Mouse (Mus musculus): ENCODE results near the gene Pcsk1n. TPM values are rescaled to one million over a fixed set of nuclear protein-coding genes. Genes with fewer than 3 reads are reported as not detected.
A peak's percentile ranks its signal among the peaks of the same experiment; 100 is the strongest.

Gene Pcsk1n
- polyA plus RNA-seq, 2 experiments = not detected

DNA sequence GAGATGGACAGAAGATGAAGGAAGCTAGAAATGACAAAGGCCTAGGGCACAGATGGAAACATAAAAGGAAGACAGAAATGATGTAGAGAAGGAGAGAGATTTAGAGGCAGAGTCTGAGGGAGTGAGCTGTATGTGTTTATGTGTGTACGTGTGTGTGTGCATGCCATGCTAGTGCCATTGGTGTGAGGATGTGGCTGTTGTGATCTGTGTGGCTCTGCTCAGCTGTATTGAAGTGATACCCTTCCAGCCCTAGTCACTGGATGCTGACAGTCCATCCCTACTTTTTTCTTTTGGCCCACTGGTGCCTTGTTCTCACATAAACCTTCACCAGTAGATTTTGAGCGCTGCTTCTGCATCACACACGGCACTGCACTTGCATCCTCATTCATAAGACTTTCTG lies 49.3 kb downstream of the Pcsk1n start:
- Histone ChIP-seq H3K4me1 (replicated peaks; ENCODE audit: control insufficient read depth in 2 of 2, insufficient read depth in 2 of 2, low read length in 1 of 2) (peaks cover 30 to 40% of the 10 kb centered on the region in 2 experiments), H3K4me3 (ENCODE audit: insufficient read depth in 1 of 2, low read depth in 2 of 2, low read length in 2 of 2) (peak overlapping the region; percentile 50 to 65), H3K4me2 (ENCODE audit: low read depth) (peak overlapping the region; percentile 85), H3K27ac (peak overlapping the region; percentile 91), H3K9me3 (ENCODE audit: control insufficient read depth, low read length) (no peaks in the 10 kb centered on the region), H3K9ac (replicated peaks) (peak overlapping the region; percentile 69), H3K36me3 (replicated peaks; ENCODE audit: control insufficient read depth, insufficient read depth, low read depth) (no peaks in the 10 kb centered on the region; the same call in 1 of the 2 replicates), H3K27me3 (ENCODE audit: control insufficient read depth, insufficient read depth, low read length) (no peaks in the 10 kb centered on the region)
- ATAC-seq (ENCODE audit: insufficient read depth) = no peak
- no peak for DNase-seq (ENCODE audit: low read depth in 3 of 3, low spot score in 3 of 3)
- 63% methylated on average over 3 of the region's 3 CpGs for WGBS (ENCODE audit: insufficient replicate concordance)
- TF ChIP-seq EP300 (IDR thresholded peaks at IDR 0.05; ENCODE audit: low read depth) = no peak
- TF ChIP-seq CTCF (IDR thresholded peaks at IDR 0.05; ENCODE audit: low read depth) = no peak

DNA sequence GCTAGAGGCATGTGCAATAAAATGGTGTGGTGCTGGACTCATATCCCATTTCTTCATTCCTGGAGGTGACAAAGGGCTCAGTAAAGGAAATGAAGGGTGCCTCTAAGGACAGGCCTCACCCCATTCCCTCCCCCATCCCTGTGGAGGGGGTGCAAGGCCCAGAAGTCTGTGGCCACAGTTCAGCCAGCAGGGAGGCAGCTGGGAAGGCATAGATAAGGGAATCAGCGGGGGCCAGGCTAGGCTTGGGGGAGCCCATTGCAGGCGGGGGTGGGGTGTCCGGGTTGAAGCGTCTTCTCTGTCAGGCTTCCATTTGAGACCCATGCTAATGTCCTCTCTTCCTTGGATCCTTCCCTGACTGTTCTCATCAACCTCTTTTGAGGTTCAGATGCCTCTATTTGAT lies 51.7 kb downstream of the Pcsk1n start:
- H3K36me3 ChIP-seq (replicated peaks; ENCODE audit: control insufficient read depth, insufficient read depth, low read depth) = no peaks in the 10 kb centered on the region
- H3K9ac ChIP-seq (replicated peaks) = peak overlapping the region; percentile 53
- peak overlapping the region; percentile 33 to 42; a peak in 3 of 4 replicates for H3K4me3 ChIP-seq (ENCODE audit: insufficient read depth in 1 of 2, low read depth in 2 of 2, low read length in 2 of 2)
- H3K27ac ChIP-seq = peak overlapping the region; percentile 93
- H3K27me3 ChIP-seq (ENCODE audit: control insufficient read depth, insufficient read depth, low read length) = no peaks in the 10 kb centered on the region
- ATAC-seq (ENCODE audit: insufficient read depth) (peak; percentile 84), DNase-seq (ENCODE audit: low read depth in 3 of 3, low spot score in 3 of 3) (peak; percentile 78 to 80 (median 80))
- H3K4me1 ChIP-seq (replicated peaks; ENCODE audit: control insufficient read depth in 2 of 2, insufficient read depth in 2 of 2, low read length in 1 of 2) = peaks cover 28 to 39% of the 10 kb centered on the region in 2 experiments
- 12% methylated on average over 4 of the region's 4 CpGs for WGBS (ENCODE audit: insufficient replicate concordance)
- TF ChIP-seq CTCF (IDR thresholded peaks at IDR 0.05; ENCODE audit: low read depth) = peak; percentile 21; the same call in 1 of the 2 replicates
- TF ChIP-seq EP300 (IDR thresholded peaks at IDR 0.05; ENCODE audit: low read depth) = peak; percentile 93
- H3K4me2 ChIP-seq (ENCODE audit: low read depth) = peak overlapping the region; percentile 85
- H3K9me3 ChIP-seq (ENCODE audit: control insufficient read depth, low read length) = no peaks in the 10 kb centered on the region

Other genes starting within 250 kb of the Pcsk1n start
- 27.3 and 43.1 TPM in 2 replicates for gene Plp2, start 248.4 kb upstream of the Pcsk1n start, polyA plus RNA-seq (2012; rRNA removed)
- 29.0 and 31.0 TPM in 2 replicates for gene Plp2, start 248.4 kb upstream of the Pcsk1n start, polyA plus RNA-seq (2014; fragmentation: Nextera tagmentation; extraction: Ambion mirVana)
- 0.02 and 0.04 TPM in 2 replicates for gene Magix, start 238.6 kb upstream of the Pcsk1n start, polyA plus RNA-seq (2012; rRNA removed)
- 0.20 TPM in 1 of 2 replicates, not detected in the other for gene Magix, start 238.6 kb upstream of the Pcsk1n start, polyA plus RNA-seq (2014; fragmentation: Nextera tagmentation; extraction: Ambion mirVana)
- 4.4 and 7.0 TPM in 2 replicates for gene Gpkow, start 222.7 kb upstream of the Pcsk1n start, polyA plus RNA-seq (2012; rRNA removed)
- gene Gpkow, start 222.7 kb upstream of the Pcsk1n start, polyA plus RNA-seq (2014; fragmentation: Nextera tagmentation; extraction: Ambion mirVana) = 12.6 and 14.6 TPM in 2 replicates
- gene Wdr45, start 205.5 kb upstream of the Pcsk1n start, polyA plus RNA-seq (2012; rRNA removed) = 11.8 and 12.1 TPM in 2 replicates
- gene Wdr45, start 205.5 kb upstream of the Pcsk1n start, polyA plus RNA-seq (2014; fragmentation: Nextera tagmentation; extraction: Ambion mirVana) = 7.5 and 10.0 TPM in 2 replicates
- gene Gm45208, start 197.6 kb upstream of the Pcsk1n start, polyA plus RNA-seq (2012; rRNA removed) = 0.09 and 0.18 TPM in 2 replicates
- not detected in 2 replicates for gene Gm45208, start 197.6 kb upstream of the Pcsk1n start, polyA plus RNA-seq (2014; fragmentation: Nextera tagmentation; extraction: Ambion mirVana)
- 4.3 and 5.7 TPM in 2 replicates for gene Praf2, start 191.4 kb upstream of the Pcsk1n start, polyA plus RNA-seq (2012; rRNA removed)
- 4.0 and 6.6 TPM in 2 replicates for gene Praf2, start 191.4 kb upstream of the Pcsk1n start, polyA plus RNA-seq (2014; fragmentation: Nextera tagmentation; extraction: Ambion mirVana)
- gene Ccdc120, start 168.9 kb upstream of the Pcsk1n start, polyA plus RNA-seq (2012; rRNA removed) = 1.4 and 2.0 TPM in 2 replicates
- 1.5 and 2.3 TPM in 2 replicates for gene Ccdc120, start 168.9 kb upstream of the Pcsk1n start, polyA plus RNA-seq (2014; fragmentation: Nextera tagmentation; extraction: Ambion mirVana)
- 4.6 and 4.7 TPM in 2 replicates for gene Tfe3, start 157.3 kb upstream of the Pcsk1n start, polyA plus RNA-seq (2012; rRNA removed)
- gene Tfe3, start 157.3 kb upstream of the Pcsk1n start, polyA plus RNA-seq (2014; fragmentation: Nextera tagmentation; extraction: Ambion mirVana) = 5.7 and 7.3 TPM in 2 replicates
- 23.3 and 31.3 TPM in 2 replicates for gene Gripap1, start 130.1 kb upstream of the Pcsk1n start, polyA plus RNA-seq (2012; rRNA removed)
- 17.7 and 19.7 TPM in 2 replicates for gene Gripap1, start 130.1 kb upstream of the Pcsk1n start, polyA plus RNA-seq (2014; fragmentation: Nextera tagmentation; extraction: Ambion mirVana)
- 0.37 and 0.43 TPM in 2 replicates for gene Kcnd1, start 97.5 kb upstream of the Pcsk1n start, polyA plus RNA-seq (2012; rRNA removed)
- gene Kcnd1, start 97.5 kb upstream of the Pcsk1n start, polyA plus RNA-seq (2014; fragmentation: Nextera tagmentation; extraction: Ambion mirVana) = 0.19 TPM in 2 replicates
- 30.0 and 30.4 TPM in 2 replicates for gene Otud5, start 78.5 kb upstream of the Pcsk1n start, polyA plus RNA-seq (2012; rRNA removed)
- 26.9 and 28.8 TPM in 2 replicates for gene Otud5, start 78.5 kb upstream of the Pcsk1n start, polyA plus RNA-seq (2014; fragmentation: Nextera tagmentation; extraction: Ambion mirVana)
- 2.8 and 2.9 TPM in 2 replicates for gene Pim2, start 41.6 kb upstream of the Pcsk1n start, polyA plus RNA-seq (2012; rRNA removed)
- 2.3 and 2.4 TPM in 2 replicates for gene Pim2, start 41.6 kb upstream of the Pcsk1n start, polyA plus RNA-seq (2014; fragmentation: Nextera tagmentation; extraction: Ambion mirVana)
- 13.1 and 13.6 TPM in 2 replicates for gene Slc35a2, start 35.8 kb upstream of the Pcsk1n start, polyA plus RNA-seq (2012; rRNA removed)
- gene Slc35a2, start 35.8 kb upstream of the Pcsk1n start, polyA plus RNA-seq (2014; fragmentation: Nextera tagmentation; extraction: Ambion mirVana) = 6.6 and 6.7 TPM in 2 replicates
- gene Pqbp1, start 20.6 kb upstream of the Pcsk1n start, polyA plus RNA-seq (2012; rRNA removed) = 27.3 and 41.4 TPM in 2 replicates
- gene Pqbp1, start 20.6 kb upstream of the Pcsk1n start, polyA plus RNA-seq (2014; fragmentation: Nextera tagmentation; extraction: Ambion mirVana) = 28.4 and 28.5 TPM in 2 replicates
- 18.2 and 18.6 TPM in 2 replicates for gene Timm17b, start 20.5 kb upstream of the Pcsk1n start, polyA plus RNA-seq (2012; rRNA removed)
- gene Timm17b, start 20.5 kb upstream of the Pcsk1n start, polyA plus RNA-seq (2014; fragmentation: Nextera tagmentation; extraction: Ambion mirVana) = 105 and 109 TPM in 2 replicates
- not detected in 2 replicates for gene Gm10491, start 12.0 kb upstream of the Pcsk1n start, polyA plus RNA-seq (2012; rRNA removed)
- not detected in 2 replicates for gene Gm10491, start 12.0 kb upstream of the Pcsk1n start, polyA plus RNA-seq (2014; fragmentation: Nextera tagmentation; extraction: Ambion mirVana)
- not detected in 2 replicates for gene Gm10490, start 10.3 kb upstream of the Pcsk1n start, polyA plus RNA-seq (2012; rRNA removed)
- not detected in 2 replicates for gene Gm10490, start 10.3 kb upstream of the Pcsk1n start, polyA plus RNA-seq (2014; fragmentation: Nextera tagmentation; extraction: Ambion mirVana)
- gene Eras, start 8.8 kb downstream of the Pcsk1n start, polyA plus RNA-seq (2012; rRNA removed) = 0.05 TPM in 1 of 2 replicates, not detected in the other
- not detected in 2 replicates for gene Eras, start 8.8 kb downstream of the Pcsk1n start, polyA plus RNA-seq (2014; fragmentation: Nextera tagmentation; extraction: Ambion mirVana)
- gene Hdac6, start 28.1 kb downstream of the Pcsk1n start, polyA plus RNA-seq (2012; rRNA removed) = 10.8 and 11.9 TPM in 2 replicates
- gene Hdac6, start 28.1 kb downstream of the Pcsk1n start, polyA plus RNA-seq (2014; fragmentation: Nextera tagmentation; extraction: Ambion mirVana) = 7.9 and 8.8 TPM in 2 replicates
- 112 and 113 TPM in 2 replicates for gene Gata1, start 58.2 kb downstream of the Pcsk1n start, polyA plus RNA-seq (2012; rRNA removed)
- 105 and 126 TPM in 2 replicates for gene Gata1, start 58.2 kb downstream of the Pcsk1n start, polyA plus RNA-seq (2014; fragmentation: Nextera tagmentation; extraction: Ambion mirVana)
- gene Glod5, start 98.7 kb downstream of the Pcsk1n start, polyA plus RNA-seq (2012; rRNA removed) = not detected in 2 replicates
- not detected in 2 replicates for gene Glod5, start 98.7 kb downstream of the Pcsk1n start, polyA plus RNA-seq (2014; fragmentation: Nextera tagmentation; extraction: Ambion mirVana)
- 24.6 and 31.3 TPM in 2 replicates for gene Suv39h1, start 154.9 kb downstream of the Pcsk1n start, polyA plus RNA-seq (2012; rRNA removed)
- 28.4 and 34.8 TPM in 2 replicates for gene Suv39h1, start 154.9 kb downstream of the Pcsk1n start, polyA plus RNA-seq (2014; fragmentation: Nextera tagmentation; extraction: Ambion mirVana)
- gene Was, start 170.7 kb downstream of the Pcsk1n start, polyA plus RNA-seq (2012; rRNA removed) = 8.2 and 10.0 TPM in 2 replicates
- gene Was, start 170.7 kb downstream of the Pcsk1n start, polyA plus RNA-seq (2014; fragmentation: Nextera tagmentation; extraction: Ambion mirVana) = 2.7 and 3.5 TPM in 2 replicates
- 14.3 and 14.5 TPM in 2 replicates for gene Wdr13, start 213.1 kb downstream of the Pcsk1n start, polyA plus RNA-seq (2012; rRNA removed)
- gene Wdr13, start 213.1 kb downstream of the Pcsk1n start, polyA plus RNA-seq (2014; fragmentation: Nextera tagmentation; extraction: Ambion mirVana) = 3.7 and 4.4 TPM in 2 replicates
- 135 and 224 TPM in 2 replicates for gene Rbm3, start 226.1 kb downstream of the Pcsk1n start, polyA plus RNA-seq (2012; rRNA removed)
- gene Rbm3, start 226.1 kb downstream of the Pcsk1n start, polyA plus RNA-seq (2014; fragmentation: Nextera tagmentation; extraction: Ambion mirVana) = 317 and 352 TPM in 2 replicates